Mouse (Mus musculus): ENCODE data around the gene Coq8a. TPM values are rescaled to one million over a fixed set of nuclear protein-coding genes. Genes with fewer than 3 reads are reported as not detected.

The Coq8a gene
- polyA plus RNA-seq, 1 experiment from 2014 or later = 3.1 TPM

GRCm38 (mm10) chr1:180139158-180139557, 60.2 kb downstream of the Coq8a start:
- Histone ChIP-seq H3K4me1 (replicated peaks) (no peaks in the 10 kb centered on the region), H3K27me3 (no peaks in the 10 kb centered on the region), H3K9me3 (no peaks in the 10 kb centered on the region), H3K9ac (no peak overlapping the region), H3K4me3 (no peak overlapping the region), H3K27ac (replicated peaks) (no peak overlapping the region), H3K36me3 (peaks cover 49% of the 10 kb centered on the region), H3K4me2 (no peak overlapping the region)
- WGBS = 80% methylated on average over 4 of the region's 4 CpGs
- ATAC-seq (ENCODE audit: low read depth) = no peak

- Histone ChIP-seq H3K9ac (no peak overlapping the region), H3K27me3 (no peaks in the 10 kb centered on the region), H3K36me3 (peaks cover 14% of the 10 kb centered on the region), H3K27ac (replicated peaks) (no peak overlapping the region), H3K9me3 (no peaks in the 10 kb centered on the region), H3K4me2 (no peak overlapping the region), H3K4me1 (replicated peaks) (no peaks in the 10 kb centered on the region), H3K4me3 (no peak overlapping the region)
- 95% methylated on average over 4 of the region's 4 CpGs for WGBS
- no peak for ATAC-seq (ENCODE audit: low read depth)
These were observed 67.2 kb downstream of the Coq8a start for GRCm38 (mm10) chr1:180132187-180132586.

DNA sequence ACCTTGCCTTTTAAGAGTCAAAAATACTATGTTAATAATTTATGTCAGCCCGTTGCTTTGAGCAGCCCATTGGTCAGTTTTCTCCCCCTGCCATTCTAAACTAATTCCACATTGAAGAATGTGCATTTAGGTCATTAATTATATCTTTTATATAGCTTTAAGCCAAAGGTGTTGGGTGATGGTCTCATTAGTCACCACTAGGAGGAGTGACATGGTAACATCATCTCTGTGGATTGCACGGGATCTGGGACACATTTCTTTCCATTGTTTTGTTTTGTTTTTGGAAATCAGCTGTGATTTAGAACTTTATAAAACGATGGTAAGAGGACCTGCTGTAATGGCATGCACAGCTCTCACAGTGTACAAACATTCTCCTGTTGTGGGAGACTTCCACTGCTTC, 68.0 kb downstream of the Coq8a start:
- Histone ChIP-seq H3K36me3 (peaks cover 7% of the 10 kb centered on the region), H3K27ac (replicated peaks) (no peak overlapping the region)

GRCm38 (mm10) chr1:180128077-180128792, 71.2 kb downstream of the Coq8a start:
- Histone ChIP-seq H3K9me3 (no peaks in the 10 kb centered on the region), H3K27me3 (no peaks in the 10 kb centered on the region), H3K4me1 (replicated peaks) (no peaks in the 10 kb centered on the region), H3K4me3 (no peak overlapping the region), H3K4me2 (no peak overlapping the region), H3K36me3 (peaks cover 5% of the 10 kb centered on the region; the same call in 1 of the 2 replicates), H3K9ac (no peak overlapping the region), H3K27ac (replicated peaks) (no peak overlapping the region)
- ATAC-seq (ENCODE audit: low read depth) = no peak
- WGBS = 92% methylated on average over 5 of the region's 5 CpGs

More for the DNA sequence above, 68.0 kb downstream of the Coq8a start:
- no peak overlapping the region for H3K4me2 ChIP-seq
- no peak overlapping the region for H3K9ac ChIP-seq
- no peaks in the 10 kb centered on the region for H3K27me3 ChIP-seq
- H3K9me3 ChIP-seq = no peaks in the 10 kb centered on the region
- no peak overlapping the region for H3K4me3 ChIP-seq
- ATAC-seq (ENCODE audit: low read depth) = no peak
- 67% methylated on average over 3 of the region's 3 CpGs for WGBS
- H3K4me1 ChIP-seq (replicated peaks) = no peaks in the 10 kb centered on the region

DNA sequence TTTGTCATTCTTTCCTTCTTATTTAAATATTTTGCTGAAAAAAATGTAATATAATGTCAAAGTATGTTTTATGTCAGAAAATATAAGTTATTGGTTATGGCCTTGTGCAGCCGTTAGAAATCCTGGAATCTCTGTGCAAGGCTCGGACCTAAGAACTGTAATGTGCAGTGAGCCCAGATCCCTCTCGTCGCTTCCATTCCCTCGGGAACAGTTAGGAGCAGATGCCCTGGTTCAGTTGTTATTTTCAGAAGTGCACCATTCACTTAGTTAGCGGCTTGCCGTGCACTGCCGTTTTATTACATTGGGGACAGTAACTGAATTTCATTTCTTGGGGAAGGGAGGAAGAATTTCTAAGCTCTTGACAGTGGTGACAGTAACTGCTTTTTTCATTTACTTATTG, 81.2 kb downstream of the Coq8a start:
- H3K4me2 ChIP-seq = no peak overlapping the region
- no peak overlapping the region for H3K9ac ChIP-seq
- H3K36me3 ChIP-seq = peaks cover 10% of the 10 kb centered on the region
- no peak overlapping the region for H3K4me3 ChIP-seq
- H3K4me1 ChIP-seq (replicated peaks) = peaks cover 3% of the 10 kb centered on the region; the same call in 1 of the 2 replicates
- H3K27ac ChIP-seq (replicated peaks) = no peak overlapping the region
- no peaks in the 10 kb centered on the region for H3K9me3 ChIP-seq
- ATAC-seq (ENCODE audit: low read depth) = no peak
- 28% methylated on average over 8 of the region's 8 CpGs for WGBS
- no peaks in the 10 kb centered on the region for H3K27me3 ChIP-seq

GRCm38 (mm10) chr1:180116525-180116924, 82.9 kb downstream of the Coq8a start:
- H3K9ac ChIP-seq = no peak overlapping the region
- H3K27me3 ChIP-seq = no peaks in the 10 kb centered on the region
- 83% methylated on average over 1 of the region's 1 CpGs for WGBS
- H3K4me2 ChIP-seq = no peak overlapping the region
- ATAC-seq (ENCODE audit: low read depth) = no peak
- peaks cover 16% of the 10 kb centered on the region for H3K36me3 ChIP-seq
- peaks cover 3% of the 10 kb centered on the region; the same call in 1 of the 2 replicates for H3K4me1 ChIP-seq (replicated peaks)
- H3K9me3 ChIP-seq = no peaks in the 10 kb centered on the region
- H3K27ac ChIP-seq (replicated peaks) = no peak overlapping the region
- H3K4me3 ChIP-seq = no peak overlapping the region

Other genes starting within 250 kb of the Coq8a start
- gene Cdc42bpa, start 239.1 kb downstream of the Coq8a start, polyA plus RNA-seq (2015; fragmentation: Nextera tagmentation; extraction: Ambion mirVana) = 20.3 and 21.3 TPM in 2 replicates
- 11.9 and 13.0 TPM in 2 replicates for gene Psen2, start 63.8 kb upstream of the Coq8a start, polyA plus RNA-seq (2015; fragmentation: Nextera tagmentation; extraction: Ambion mirVana)
- 3.9 and 4.0 TPM in 2 replicates for gene Itpkb, start 130.9 kb upstream of the Coq8a start, polyA plus RNA-seq (2015; fragmentation: Nextera tagmentation; extraction: Ambion mirVana)

All from neural tube, embryonic 13.5 days (tissue).